ENCODE assay signal across 16 mouse cellular contexts in the genomic region with DNA sequence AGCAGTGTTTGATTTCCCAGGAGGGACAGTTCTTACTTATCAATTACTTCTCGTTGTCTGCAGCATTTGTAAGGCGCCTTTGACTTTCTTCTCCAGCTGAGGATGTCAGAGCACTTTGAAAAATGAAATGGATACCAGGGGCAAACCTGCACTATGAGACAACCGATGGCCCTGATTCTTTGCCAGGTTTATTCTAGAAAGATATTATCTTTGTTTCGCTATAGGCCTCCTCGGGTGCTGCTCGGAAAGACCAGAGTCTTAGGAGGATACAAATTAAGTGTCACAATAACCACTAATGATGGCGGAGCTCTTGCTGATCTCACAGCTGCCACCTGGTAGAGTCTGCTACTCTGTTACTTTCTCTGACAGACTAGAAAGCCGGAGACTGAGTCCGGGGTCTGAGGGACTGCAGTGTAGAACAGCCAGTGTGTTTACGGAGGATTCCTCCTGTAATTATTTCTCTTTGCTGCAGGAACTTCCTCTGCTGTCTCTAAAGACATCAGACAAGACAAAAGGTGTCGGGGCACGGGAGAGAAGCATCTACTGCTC.
DNase-seq lines count a peak whose midpoint lies in the region; ATAC-seq and TF ChIP-seq lines count a peak whose summit lies in the region.
"Had no signal": no experiment of that assay in that cellular context is flagged by ENCODE, and none has a peak within 500 bp of the region (broad histone marks: within the 10 kb centered on the region; RNA-seq: fewer than 3 reads in every experiment).

No protein-coding gene starts in this region.

- 0 out of 2 replicates have a peak, but pooled peaks cover 3% of the 10 kb centered on the region for H3K9me3 ChIP-seq in hindbrain, embryonic 10.5 days
- peaks cover 8% of the 10 kb centered on the region; the same call in 1 of the 2 replicates for H3K9me3 ChIP-seq in midbrain, embryonic 10.5 days (replicated peaks)
- 0 out of 2 replicates have a peak, but pooled peaks cover 3% of the 10 kb centered on the region for H3K9me3 ChIP-seq in neural tube, embryonic 13.5 days
- H3K9me3 ChIP-seq: embryonic facial prominence, embryonic 13.5 days; kidney, embryonic 15.5 days; liver, embryonic 12.5 days had no signal

- 0 out of 2 replicates have a peak, but pooled peaks have one; percentile 53 for ATAC-seq in neural tube, embryonic 13.5 days (ENCODE audit: low read depth)
- no peak for ATAC-seq in inflammation-experienced regulatory T-cells, adult 6 months
- ATAC-seq: liver, embryonic 12.5 days had no signal

- H3K4me3 ChIP-seq in layer of hippocampus, adult 2 months, result no peak overlapping the region
- no peak overlapping the region for H3K4me3 ChIP-seq in hindbrain, embryonic 10.5 days
- H3K4me3 ChIP-seq in midbrain, embryonic 10.5 days, result no peak overlapping the region
- no peak overlapping the region for H3K4me3 ChIP-seq in neural tube, embryonic 13.5 days
- H3K4me3 ChIP-seq: embryonic facial prominence, embryonic 13.5 days; kidney, embryonic 15.5 days; liver, embryonic 12.5 days had no signal

- TF ChIP-seq CTCF in layer of hippocampus, adult 2 months (conservative IDR thresholded peaks at IDR 0.05), result no peak

- no peak for DNase-seq in layer of hippocampus, adult 2 months (ENCODE audit: low spot score in 2 of 2)
- DNase-seq in layer of hippocampus, adult 9-10 months (ENCODE audit: low spot score), result no peak
- no peak for DNase-seq in hindbrain, embryonic 10.5 days (ENCODE audit: low spot score)
- DNase-seq in midbrain, embryonic 10.5 days (ENCODE audit: low spot score), result no peak
- no peak for DNase-seq in heart, adult 11 months
- DNase-seq in layer of hippocampus, adult 11-12 months (ENCODE audit: low spot score), result no peak
- DNase-seq: adrenal gland, postnatal 25 days; cerebellum, adult 8-10 months; heart, adult 18-20 months; lung, embryonic 14.5 days; lung, postnatal 4 days had no signal

- H3K27ac ChIP-seq in layer of hippocampus, adult 2 months, result peak overlapping the region; percentile 49
- peak overlapping the region; percentile 43 for H3K27ac ChIP-seq in hindbrain, embryonic 10.5 days
- 0 out of 2 replicates have a peak overlapping the region, but pooled peaks have one; percentile 23 for H3K27ac ChIP-seq in midbrain, embryonic 10.5 days (replicated peaks)
- peak overlapping the region; percentile 72 for H3K27ac ChIP-seq in neural tube, embryonic 13.5 days (replicated peaks)
- H3K27ac ChIP-seq: embryonic facial prominence, embryonic 13.5 days; kidney, embryonic 15.5 days; liver, embryonic 12.5 days had no signal

- no peaks in the 10 kb centered on the region for H3K36me3 ChIP-seq in hindbrain, embryonic 10.5 days
- H3K36me3 ChIP-seq in midbrain, embryonic 10.5 days, result no peaks in the 10 kb centered on the region
- H3K36me3 ChIP-seq in neural tube, embryonic 13.5 days, result no peaks in the 10 kb centered on the region
- H3K36me3 ChIP-seq: embryonic facial prominence, embryonic 13.5 days; kidney, embryonic 15.5 days; liver, embryonic 12.5 days had no signal

- H3K9ac ChIP-seq in neural tube, embryonic 13.5 days, result no peak overlapping the region
- H3K9ac ChIP-seq: embryonic facial prominence, embryonic 13.5 days; kidney, embryonic 15.5 days; liver, embryonic 12.5 days; lung, embryonic 14.5 days had no signal

- peaks cover 35% of the 10 kb centered on the region for H3K4me1 ChIP-seq in hindbrain, embryonic 10.5 days (replicated peaks)
- H3K4me1 ChIP-seq in midbrain, embryonic 10.5 days, result peaks cover 31% of the 10 kb centered on the region
- peaks cover 53% of the 10 kb centered on the region for H3K4me1 ChIP-seq in neural tube, embryonic 13.5 days (replicated peaks)
- H3K4me1 ChIP-seq: kidney, embryonic 15.5 days; liver, embryonic 12.5 days had no signal

- H3K27me3 ChIP-seq in hindbrain, embryonic 10.5 days (ENCODE audit: insufficient read depth, poor library complexity, severe bottlenecking), result no peaks in the 10 kb centered on the region
- no peaks in the 10 kb centered on the region for H3K27me3 ChIP-seq in midbrain, embryonic 10.5 days (ENCODE audit: low read depth, poor library complexity, severe bottlenecking)
- no peaks in the 10 kb centered on the region for H3K27me3 ChIP-seq in neural tube, embryonic 13.5 days
- H3K27me3 ChIP-seq: embryonic facial prominence, embryonic 13.5 days; liver, embryonic 12.5 days had no signal

- H3K4me2 ChIP-seq in neural tube, embryonic 13.5 days, result peak overlapping the region; percentile 23
- H3K4me2 ChIP-seq: embryonic facial prominence, embryonic 13.5 days; kidney, embryonic 15.5 days; liver, embryonic 12.5 days; lung, embryonic 14.5 days had no signal

- 49% methylated on average over 12 of the region's 12 CpGs for WGBS in hindbrain, embryonic 10.5 days
- WGBS in midbrain, embryonic 10.5 days, result 61% methylated on average over 12 of the region's 12 CpGs
- WGBS in neural tube, embryonic 13.5 days, result 19% methylated on average over 12 of the region's 12 CpGs
